Mouse (Mus musculus) G1E (cell line): ENCODE measurements around the gene Raph1. TPM values are rescaled to one million over a fixed set of nuclear protein-coding genes. Genes with fewer than 3 reads are reported as not detected.

Experiments
- ATAC-seq: 2 replicates; pipeline ENCODE4 v1.8.0; 2016; ENCODE audit warnings: mild to moderate bottlenecking; ENCODE audit not compliant: insufficient number of reproducible peaks, poor library complexity, low FRiP score, severe bottlenecking; ENCODE audit errors: extremely low read depth
- DNase-seq: peaks from one replicate; pipeline ENCODE4 v3.0.0; 2012; ENCODE audit warnings: low spot score
- H3K27me3 ChIP-seq: 2 replicates; pipeline ENCODE4 v1.6.1; 2012; ENCODE audit warnings: mild to moderate bottlenecking, low read length, inconsistent platforms; ENCODE audit not compliant: insufficient read depth
- H3K36me3 ChIP-seq: replicated peaks from 2 replicates; pipeline ENCODE3; 2012; ENCODE audit warnings: mild to moderate bottlenecking, inconsistent platforms
- H3K4me1 ChIP-seq: 2 replicates; pipeline ENCODE4 v1.6.1; 2012; ENCODE audit warnings: low read depth, low read length, inconsistent platforms, mixed read lengths; ENCODE audit not compliant: insufficient read depth
- H3K4me3 ChIP-seq: 2 replicates; pipeline ENCODE4 v1.5.1; 2012; ENCODE audit warnings: low read depth, mild to moderate bottlenecking, inconsistent platforms, low read length, moderate library complexity, mixed read lengths
- H3K9me3 ChIP-seq: replicated peaks from 2 replicates; pipeline ENCODE4 v1.6.1; 2012; ENCODE audit warnings: inconsistent platforms
- CTCF ChIP-seq: IDR thresholded peaks from 2 replicates; pipeline ENCODE4 v1.5.1; 2012; ENCODE audit warnings: low read depth, low read length, inconsistent platforms, mixed read lengths
- GATA1 ChIP-seq: IDR thresholded peaks from 2 replicates; pipeline ENCODE4 v1.6.1; 2012; ENCODE audit warnings: borderline replicate concordance, low read length, inconsistent platforms, mixed read lengths
- GATA2 ChIP-seq: IDR thresholded peaks from 2 replicates; pipeline ENCODE4 v1.6.1; 2012; ENCODE audit warnings: low read depth, low read length, inconsistent platforms, borderline replicate concordance
- POLR2AphosphoS5 ChIP-seq: IDR thresholded peaks from 2 replicates; pipeline ENCODE4 v1.6.1; 2012; ENCODE audit warnings: low read depth, low read length, inconsistent platforms; ENCODE audit not compliant: insufficient replicate concordance
- TAL1 ChIP-seq: conservative IDR thresholded peaks from 2 replicates; pipeline ENCODE4 v1.6.1; 2012; ENCODE audit warnings: low read depth, low read length, inconsistent platforms, mixed read lengths
- polyA plus RNA-seq: library from polyadenylated mRNA; stranded (reverse); fragments of >175 nt; gene quantifications from 2 replicates; pipeline ENCODE4 v1.2.3, GENCODE M21; 2012
- total RNA-seq, 2 experiments: library from RNA; stranded (forward) in 1 of 2; stranded (reverse) in 1 of 2; fragments of 200-1000 nt in 1 of 2; fragments of >200 nt in 1 of 2; fragmentation: Nextera tagmentation in 1 of 2; gene quantifications; 2 replicates each; pipeline ENCODE4 v1.2.3; 2014 to 2017

The Raph1 gene
- total and polyA plus RNA-seq, 3 experiments: 0.49 TPM; not detected in 2

GRCm38 (mm10) chr1:60565931-60566630 is 823 bp downstream of the Raph1 start:
- peaks cover 30% of the 10 kb centered on the region for H3K27me3 ChIP-seq
- H3K9me3 ChIP-seq: peaks cover 4% of the 10 kb centered on the region; the same call in 1 of the 2 replicates
- H3K36me3 ChIP-seq: no peaks in the 10 kb centered on the region
- DNase-seq: peak; percentile 3
- H3K4me3 ChIP-seq: peak overlapping the region; percentile 68
- no peak for ATAC-seq
- TF ChIP-seq CTCF (no peak), TAL1 (no peak), GATA2 (no peak), GATA1 (no peak), POLR2AphosphoS5 (no peak)
- H3K4me1 ChIP-seq: peaks cover 10% of the 10 kb centered on the region

DNA sequence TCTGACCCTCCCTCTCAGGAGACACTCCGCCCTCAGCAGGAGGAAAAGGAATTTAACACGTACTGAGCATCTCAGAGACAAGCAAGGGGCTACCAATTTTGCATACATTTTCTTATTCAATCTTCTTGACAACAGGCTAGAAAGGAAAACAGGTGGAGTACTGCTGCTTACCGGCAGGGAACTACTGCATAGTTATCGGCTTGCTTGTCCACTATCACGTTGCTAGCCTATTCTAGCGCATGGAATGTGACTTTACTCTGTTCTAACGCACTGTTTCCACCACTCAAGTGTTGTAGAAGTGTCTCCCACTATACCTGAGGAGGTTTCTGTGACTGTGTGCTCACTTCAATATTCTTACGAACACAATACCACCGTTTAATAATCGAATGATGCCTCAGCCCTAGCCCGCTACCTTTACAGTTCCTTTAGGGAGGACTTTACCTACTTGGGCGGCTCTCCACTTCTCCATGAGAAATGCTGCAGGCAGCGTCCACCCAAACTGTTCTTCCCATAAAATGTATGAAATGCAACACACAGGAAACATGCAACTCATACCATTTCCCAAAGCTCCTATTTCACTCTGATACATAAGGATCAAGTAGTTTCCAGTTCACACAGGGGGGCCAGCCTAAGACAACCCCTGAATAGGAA is 1.5 kb downstream of the Raph1 start:
- Histone ChIP-seq H3K36me3 (no peaks in the 10 kb centered on the region), H3K4me3 (no peak overlapping the region), H3K4me1 (peaks cover 10% of the 10 kb centered on the region), H3K27me3 (peaks cover 30% of the 10 kb centered on the region), H3K9me3 (peaks cover 4% of the 10 kb centered on the region; the same call in 1 of the 2 replicates)
- ATAC-seq (no peak), DNase-seq (no peak)
- TF ChIP-seq TAL1 (no peak), GATA2 (no peak), CTCF (no peak), POLR2AphosphoS5 (no peak), GATA1 (no peak)

DNA sequence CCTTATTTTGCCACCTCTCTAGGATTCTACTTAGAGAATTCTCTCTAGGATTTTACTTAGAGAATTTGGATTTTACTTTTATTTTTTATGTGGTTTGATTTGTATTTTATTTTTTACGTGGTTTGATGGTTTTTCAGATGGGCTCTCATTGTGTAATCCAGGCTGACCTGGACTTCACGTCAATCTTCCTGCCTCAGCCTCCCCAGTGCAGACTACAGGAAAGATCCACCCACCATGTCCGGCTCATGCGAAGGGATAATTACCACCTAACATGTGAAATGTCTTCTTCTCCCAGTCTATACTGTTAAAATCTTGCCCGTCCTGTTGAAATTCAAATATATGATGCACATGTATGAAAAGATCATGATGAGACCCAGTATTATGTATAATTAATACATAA is 2.2 kb downstream of the Raph1 start:
- Histone ChIP-seq H3K4me3 (no peak overlapping the region), H3K27me3 (peaks cover 30% of the 10 kb centered on the region), H3K36me3 (no peaks in the 10 kb centered on the region), H3K9me3 (peaks cover 4% of the 10 kb centered on the region; the same call in 1 of the 2 replicates), H3K4me1 (peaks cover 10% of the 10 kb centered on the region)
- DNase-seq (no peak), ATAC-seq (no peak)
- no peak for TF ChIP-seq CTCF
- TF ChIP-seq TAL1: no peak
- no peak for TF ChIP-seq GATA1
- TF ChIP-seq POLR2AphosphoS5: no peak
- no peak for TF ChIP-seq GATA2

GRCm38 (mm10) chr1:60563021-60563420 is 3.9 kb downstream of the Raph1 start:
- Histone ChIP-seq H3K9me3 (peaks cover 4% of the 10 kb centered on the region; the same call in 1 of the 2 replicates), H3K4me3 (no peak overlapping the region), H3K27me3 (peaks cover 28% of the 10 kb centered on the region), H3K4me1 (peaks cover 10% of the 10 kb centered on the region; the same call in 1 of the 2 replicates), H3K36me3 (no peaks in the 10 kb centered on the region)
- TF ChIP-seq CTCF (no peak), GATA1 (no peak), GATA2 (no peak), TAL1 (no peak), POLR2AphosphoS5 (no peak)
- DNase-seq (no peak), ATAC-seq (no peak)

- Histone ChIP-seq H3K4me3 (no peak overlapping the region), H3K9me3 (peaks cover 2% of the 10 kb centered on the region; the same call in 1 of the 2 replicates), H3K36me3 (no peaks in the 10 kb centered on the region), H3K4me1 (no peaks in the 10 kb centered on the region), H3K27me3 (no peaks in the 10 kb centered on the region; the same call in 1 of the 2 replicates)
- DNase-seq: no peak
- ATAC-seq: no peak
- TF ChIP-seq GATA2 (no peak), GATA1 (no peak), POLR2AphosphoS5 (no peak), TAL1 (no peak), CTCF (no peak)
These were observed 23.2 kb downstream of the Raph1 start for GRCm38 (mm10) chr1:60543681-60544080.

GRCm38 (mm10) chr1:60539272-60539671 is 27.6 kb downstream of the Raph1 start:
- TF ChIP-seq GATA1 (no peak), CTCF (no peak), TAL1 (no peak), GATA2 (no peak), POLR2AphosphoS5 (no peak)
- DNase-seq (no peak), ATAC-seq (no peak)
- Histone ChIP-seq H3K4me3 (no peak overlapping the region), H3K27me3 (peaks cover 2% of the 10 kb centered on the region), H3K36me3 (no peaks in the 10 kb centered on the region), H3K9me3 (no peaks in the 10 kb centered on the region), H3K4me1 (no peaks in the 10 kb centered on the region)
